Mouse (Mus musculus) stomach, embryonic 15.5 days (tissue): ENCODE results near the gene Crtc1. TPM values are rescaled to one million over a fixed set of nuclear protein-coding genes. Genes with fewer than 3 reads are reported as not detected.

Experiments used
- ATAC-seq: fragments of 200-750 bp; cut with Nextera tagmentation; 2 replicates; pipeline ENCODE4 v1.8.0; 2017; ENCODE audit warnings: low read depth, moderate number of reproducible peaks, moderate TSS enrichment; ENCODE audit not compliant: insufficient read depth, low FRiP score
- H3K27ac ChIP-seq: fragments of 300-500 bp; sonication (generic); 2 replicates; pipeline ENCODE4 v1.5.1; 2015; ENCODE audit warnings: mild to moderate bottlenecking, inconsistent platforms
- H3K27me3 ChIP-seq: fragments of 300-500 bp; sonication (generic); replicated peaks from 2 replicates; pipeline ENCODE4 v1.6.1; 2015; ENCODE audit warnings: inconsistent platforms
- H3K36me3 ChIP-seq: fragments of 300-500 bp; sonication (generic); 2 replicates; pipeline ENCODE4 v1.6.1; 2015; ENCODE audit warnings: inconsistent platforms
- H3K4me1 ChIP-seq: fragments of 300-500 bp; sonication (generic); 2 replicates; pipeline ENCODE4 v1.6.1; 2015; ENCODE audit warnings: inconsistent platforms
- H3K4me2 ChIP-seq: fragments of 300-500 bp; sonication (generic); 2 replicates; pipeline ENCODE4 v1.6.1; 2015; ENCODE audit warnings: mild to moderate bottlenecking, inconsistent platforms
- H3K4me3 ChIP-seq: fragments of 300-500 bp; sonication (generic); replicated peaks from 2 replicates; pipeline ENCODE4 v1.5.1; 2015; ENCODE audit warnings: inconsistent platforms
- H3K9ac ChIP-seq: fragments of 300-500 bp; sonication (generic); 2 replicates; pipeline ENCODE4 v1.6.1; 2015; ENCODE audit warnings: inconsistent platforms
- H3K9me3 ChIP-seq: fragments of 300-500 bp; sonication (generic); 2 replicates; pipeline ENCODE4 v1.6.1; 2016; ENCODE audit warnings: inconsistent platforms
- WGBS: fragments of 180-500 bp; shearing (Covaris S2); methylation state at CpG from one replicate; pipeline ENCODE4 v1.1.7; 2015; 5-methylcytosine and 5-hydroxymethylcytosine counted together
- polyA plus RNA-seq: library from polyadenylated mRNA; unstranded; fragments of >200 nt; fragmentation: Nextera tagmentation; extraction: Ambion mirVana; gene quantifications from 2 replicates; pipeline ENCODE4 v1.2.1, GENCODE M21; 2015

Gene Crtc1
- polyA plus RNA-seq, 1 experiment from 2014 or later, result 15.4 TPM

DNA sequence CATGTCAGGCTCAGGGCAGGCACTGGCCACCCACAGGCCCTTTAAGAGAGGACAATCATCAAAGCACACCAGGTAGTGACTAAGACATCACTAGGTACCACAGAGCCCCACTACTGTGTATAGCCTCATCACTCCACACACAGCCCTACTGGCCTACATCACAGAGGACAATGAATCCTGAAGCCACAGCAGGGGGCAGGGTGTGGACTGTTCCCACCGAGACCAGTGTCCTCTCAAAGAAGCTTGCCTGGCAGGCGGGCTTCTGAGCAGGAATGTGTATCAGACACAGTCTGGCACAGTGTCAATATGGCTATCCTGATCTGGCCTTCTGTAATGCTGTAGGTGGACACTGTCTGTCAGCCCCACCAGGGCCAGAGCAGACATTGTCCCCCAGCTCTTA lies 30.6 kb upstream of the Crtc1 start:
- Histone ChIP-seq H3K4me3 (no peak overlapping the region), H3K9me3 (no peaks in the 10 kb centered on the region), H3K36me3 (0 out of 2 replicates have a peak, but pooled peaks cover under 1% of the 10 kb centered on the region), H3K4me1 (peaks cover 16% of the 10 kb centered on the region), H3K27ac (no peak overlapping the region), H3K27me3 (no peaks in the 10 kb centered on the region), H3K4me2 (no peak overlapping the region), H3K9ac (no peak overlapping the region)
- WGBS, result 68% methylated on average over 2 of the region's 2 CpGs
- ATAC-seq, result no peak

- no peak overlapping the region for H3K9ac ChIP-seq
These were observed 30.0 kb upstream of the Crtc1 start for GRCm38 (mm10) chr8:70469295-70469916.

DNA sequence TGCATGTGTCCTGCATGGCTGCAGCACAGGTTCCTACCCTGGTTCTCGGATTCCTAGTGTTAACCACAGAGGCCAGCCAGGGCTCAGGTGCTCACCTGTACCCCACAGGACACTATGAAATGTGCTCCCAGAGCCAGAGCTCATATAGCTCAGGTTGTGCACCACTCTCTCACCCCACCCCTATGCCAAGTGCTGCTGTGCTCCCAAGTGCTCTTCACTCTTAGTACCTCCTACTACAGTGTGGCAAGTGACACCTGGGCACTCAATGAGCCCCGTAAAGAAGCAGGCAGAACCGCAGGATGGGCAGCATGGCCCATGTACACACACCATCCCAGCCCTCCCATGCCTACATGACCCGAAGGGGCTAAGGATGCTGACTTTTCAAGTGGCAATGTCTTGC lies 29.4 kb upstream of the Crtc1 start:
- ATAC-seq, result no peak
- no peaks in the 10 kb centered on the region for H3K9me3 ChIP-seq
- no peaks in the 10 kb centered on the region for H3K27me3 ChIP-seq
- no peak overlapping the region for H3K4me2 ChIP-seq
- H3K9ac ChIP-seq, result no peak overlapping the region
- no peak overlapping the region for H3K27ac ChIP-seq
- H3K4me1 ChIP-seq, result peaks cover 16% of the 10 kb centered on the region
- H3K4me3 ChIP-seq, result no peak overlapping the region
- H3K36me3 ChIP-seq, result no peaks in the 10 kb centered on the region
- WGBS, result 91% methylated on average over 4 of the region's 4 CpGs

More at GRCm38 (mm10) chr8:70469295-70469916, 30.0 kb upstream of the Crtc1 start:
- Histone ChIP-seq H3K27ac (no peak overlapping the region), H3K4me3 (no peak overlapping the region), H3K9me3 (no peaks in the 10 kb centered on the region), H3K36me3 (no peaks in the 10 kb centered on the region), H3K27me3 (no peaks in the 10 kb centered on the region), H3K4me1 (peaks cover 16% of the 10 kb centered on the region), H3K4me2 (no peak overlapping the region)
- 49% methylated on average over 10 of the region's 10 CpGs for WGBS
- no peak; the same call in 1 of the 2 replicates for ATAC-seq

DNA sequence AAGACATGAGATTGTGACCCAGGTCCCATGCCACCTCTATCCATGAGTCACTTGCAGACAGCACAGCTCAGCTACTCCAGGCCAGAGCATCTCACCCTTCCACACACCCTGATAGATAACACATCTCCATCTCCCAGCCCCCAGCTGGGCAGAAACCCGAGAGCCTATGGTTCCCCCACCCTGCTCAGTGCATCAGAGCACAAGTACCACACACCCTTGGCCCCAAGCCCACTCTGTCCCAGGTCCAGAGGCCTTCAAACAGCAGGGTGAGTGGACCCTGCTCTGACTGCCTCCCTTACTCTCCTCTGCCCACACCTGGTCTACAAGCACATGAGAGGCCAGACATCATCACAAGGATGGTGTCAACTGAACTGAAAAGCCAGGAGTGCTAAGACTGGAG lies 28.5 kb upstream of the Crtc1 start:
- H3K4me1 ChIP-seq, result peaks cover 16% of the 10 kb centered on the region
- no peaks in the 10 kb centered on the region for H3K9me3 ChIP-seq
- H3K9ac ChIP-seq, result no peak overlapping the region
- 65% methylated on average over 1 of the region's 1 CpGs for WGBS
- H3K27me3 ChIP-seq, result no peaks in the 10 kb centered on the region
- H3K4me3 ChIP-seq, result no peak overlapping the region
- H3K36me3 ChIP-seq, result no peaks in the 10 kb centered on the region
- no peak overlapping the region for H3K27ac ChIP-seq
- ATAC-seq, result no peak
- no peak overlapping the region for H3K4me2 ChIP-seq

GRCm38 (mm10) chr8:70467229-70467725 lies 27.9 kb upstream of the Crtc1 start:
- Histone ChIP-seq H3K27me3 (no peaks in the 10 kb centered on the region), H3K36me3 (no peaks in the 10 kb centered on the region), H3K4me1 (peaks cover 16% of the 10 kb centered on the region), H3K27ac (no peak overlapping the region), H3K4me2 (no peak overlapping the region), H3K9me3 (no peaks in the 10 kb centered on the region), H3K4me3 (no peak overlapping the region), H3K9ac (no peak overlapping the region)
- WGBS, result 71% methylated on average over 5 of the region's 5 CpGs
- ATAC-seq, result no peak

- 64% methylated on average over 11 of the region's 11 CpGs for WGBS
- H3K9me3 ChIP-seq, result no peaks in the 10 kb centered on the region
- no peaks in the 10 kb centered on the region for H3K27me3 ChIP-seq
- no peaks in the 10 kb centered on the region for H3K36me3 ChIP-seq
- H3K4me1 ChIP-seq, result peaks cover 16% of the 10 kb centered on the region
- no peak overlapping the region for H3K4me3 ChIP-seq
- no peak overlapping the region for H3K4me2 ChIP-seq
- H3K27ac ChIP-seq, result no peak overlapping the region
- H3K9ac ChIP-seq, result no peak overlapping the region
- ATAC-seq, result no peak
These were observed 27.4 kb upstream of the Crtc1 start for GRCm38 (mm10) chr8:70466771-70467170.

DNA sequence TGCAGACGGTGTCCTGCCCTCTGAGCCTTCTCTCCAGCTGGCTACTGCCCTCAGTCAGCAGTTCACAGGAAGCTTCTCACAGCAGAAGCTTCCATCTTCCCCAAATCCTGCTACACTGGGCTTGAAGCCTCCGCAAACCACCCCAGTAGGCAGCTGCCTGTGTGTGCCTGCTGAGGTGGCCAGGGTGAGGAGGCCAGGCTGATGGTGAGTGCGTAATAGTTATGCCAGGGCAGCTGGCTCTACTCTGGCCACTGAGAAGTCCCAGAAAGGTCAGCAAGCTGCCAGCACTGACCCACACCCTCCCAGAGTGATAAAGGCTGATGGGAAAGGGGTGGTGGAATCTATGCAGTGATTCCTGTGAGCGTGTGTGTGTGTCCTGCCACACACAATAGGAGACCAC lies 26.9 kb upstream of the Crtc1 start:
- H3K9me3 ChIP-seq, result no peaks in the 10 kb centered on the region
- 76% methylated on average over 4 of the region's 4 CpGs for WGBS
- H3K4me1 ChIP-seq, result peaks cover 16% of the 10 kb centered on the region
- no peak overlapping the region for H3K27ac ChIP-seq
- no peaks in the 10 kb centered on the region for H3K27me3 ChIP-seq
- H3K9ac ChIP-seq, result no peak overlapping the region
- no peaks in the 10 kb centered on the region for H3K36me3 ChIP-seq
- H3K4me2 ChIP-seq, result no peak overlapping the region
- ATAC-seq, result no peak
- H3K4me3 ChIP-seq, result no peak overlapping the region

DNA sequence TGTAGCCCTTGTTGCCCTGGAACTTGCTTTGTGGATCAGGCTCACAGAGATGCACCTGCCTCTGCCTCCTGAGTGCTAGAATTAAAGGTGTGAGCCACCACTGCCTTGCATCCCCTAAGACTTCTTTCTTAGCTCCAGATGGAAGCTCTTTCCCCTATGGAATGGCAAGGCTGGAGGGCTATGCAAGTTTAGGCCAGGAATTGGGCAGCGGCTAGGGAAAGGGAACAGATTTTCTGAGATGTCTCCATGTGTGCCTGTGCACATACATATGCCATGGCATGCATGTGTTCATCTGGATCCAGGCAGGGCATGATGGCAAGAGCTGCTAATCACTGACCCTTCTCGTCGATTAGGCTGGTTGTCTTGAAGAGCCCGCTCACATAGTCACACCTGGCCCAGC lies 26.3 kb upstream of the Crtc1 start:
- H3K36me3 ChIP-seq, result no peaks in the 10 kb centered on the region
- H3K9me3 ChIP-seq, result no peaks in the 10 kb centered on the region
- ATAC-seq, result no peak
- H3K27ac ChIP-seq, result no peak overlapping the region
- no peak overlapping the region for H3K4me2 ChIP-seq
- peaks cover 16% of the 10 kb centered on the region for H3K4me1 ChIP-seq
- H3K9ac ChIP-seq, result no peak overlapping the region
- H3K4me3 ChIP-seq, result no peak overlapping the region
- 95% methylated on average over 4 of the region's 4 CpGs for WGBS
- H3K27me3 ChIP-seq, result no peaks in the 10 kb centered on the region

DNA sequence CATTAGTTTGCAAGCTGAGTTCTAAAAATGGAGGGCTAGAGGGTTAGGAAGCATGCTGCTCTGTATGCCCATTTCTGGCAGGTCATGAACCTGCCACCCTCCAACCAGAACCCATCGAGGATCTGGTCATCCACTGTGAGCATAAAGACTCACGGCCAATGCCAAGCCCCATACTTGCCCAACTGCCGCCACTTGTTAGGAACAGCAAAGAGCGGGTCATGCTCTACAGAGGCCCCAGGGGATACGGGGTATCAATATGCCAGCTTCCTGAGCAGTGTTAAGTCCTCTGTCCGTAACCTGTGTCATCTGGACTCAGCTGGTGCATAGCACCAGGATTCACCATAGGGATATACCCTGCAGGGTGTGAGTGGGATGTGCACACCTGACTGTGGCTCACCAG lies 24.8 kb upstream of the Crtc1 start:
- Histone ChIP-seq H3K4me3 (no peak overlapping the region), H3K4me2 (no peak overlapping the region), H3K36me3 (no peaks in the 10 kb centered on the region), H3K27me3 (no peaks in the 10 kb centered on the region), H3K9me3 (no peaks in the 10 kb centered on the region), H3K27ac (no peak overlapping the region), H3K9ac (no peak overlapping the region), H3K4me1 (peaks cover 12% of the 10 kb centered on the region; the same call in 1 of the 2 replicates)
- ATAC-seq, result no peak
- 92% methylated on average over 6 of the region's 6 CpGs for WGBS

- WGBS, result 82% methylated on average over 4 of the region's 4 CpGs
- Histone ChIP-seq H3K4me3 (no peak overlapping the region), H3K9ac (no peak overlapping the region), H3K27me3 (no peaks in the 10 kb centered on the region), H3K4me2 (no peak overlapping the region), H3K36me3 (no peaks in the 10 kb centered on the region), H3K27ac (no peak overlapping the region), H3K9me3 (no peaks in the 10 kb centered on the region), H3K4me1 (peaks cover 9% of the 10 kb centered on the region; the same call in 1 of the 2 replicates)
- ATAC-seq, result no peak
These were observed 23.9 kb upstream of the Crtc1 start for GRCm38 (mm10) chr8:70463306-70463705.

GRCm38 (mm10) chr8:70462516-70462813 lies 23.1 kb upstream of the Crtc1 start:
- no peak overlapping the region for H3K27ac ChIP-seq
- H3K4me1 ChIP-seq, result peaks cover 9% of the 10 kb centered on the region; the same call in 1 of the 2 replicates
- ATAC-seq, result no peak
- no peaks in the 10 kb centered on the region for H3K9me3 ChIP-seq
- WGBS, result 89% methylated on average over 8 of the region's 8 CpGs
- no peak overlapping the region for H3K4me3 ChIP-seq
- H3K36me3 ChIP-seq, result no peaks in the 10 kb centered on the region
- no peak overlapping the region for H3K9ac ChIP-seq
- no peak overlapping the region for H3K4me2 ChIP-seq
- no peaks in the 10 kb centered on the region for H3K27me3 ChIP-seq

DNA sequence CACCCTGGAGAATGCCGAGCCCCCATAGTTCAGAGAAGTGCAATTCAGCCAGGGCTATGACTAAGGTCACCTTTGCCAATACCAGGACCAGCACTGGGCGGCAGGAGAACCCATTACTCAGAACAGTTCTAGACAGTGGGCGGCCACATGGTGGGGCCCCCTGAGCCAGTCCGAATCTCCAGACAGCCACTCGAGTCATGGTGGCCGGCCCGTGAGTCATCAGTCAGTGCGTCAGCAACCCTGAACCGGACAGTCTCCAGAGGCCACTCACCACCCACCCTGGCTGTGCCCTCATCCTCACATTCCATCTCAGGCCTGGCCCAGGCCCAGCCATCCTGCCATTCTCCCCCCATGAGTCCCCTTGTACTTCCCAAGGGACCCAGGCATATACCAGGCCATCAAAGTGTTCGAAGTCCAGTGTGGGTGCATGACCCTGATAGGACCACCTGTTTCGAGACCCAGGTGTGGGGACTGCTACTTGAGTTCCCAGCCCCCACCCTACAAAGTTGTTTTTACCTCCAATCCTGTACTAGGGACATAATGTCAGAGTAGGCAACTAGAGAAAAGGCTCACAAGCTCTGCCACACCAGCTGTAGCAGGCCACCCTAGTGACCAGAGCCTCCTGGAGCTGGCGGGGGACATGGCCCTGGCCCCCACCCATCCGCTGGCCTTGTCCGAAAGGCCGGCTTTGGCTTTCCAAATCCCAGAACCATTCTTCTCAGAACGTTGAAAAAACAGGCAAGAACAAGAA lies 22.6 kb upstream of the Crtc1 start:
- H3K27me3 ChIP-seq, result no peaks in the 10 kb centered on the region
- no peak overlapping the region for H3K27ac ChIP-seq
- H3K9me3 ChIP-seq, result no peaks in the 10 kb centered on the region
- no peak overlapping the region for H3K4me3 ChIP-seq
- no peak overlapping the region for H3K9ac ChIP-seq
- no peak for ATAC-seq
- no peak overlapping the region for H3K4me2 ChIP-seq
- H3K36me3 ChIP-seq, result no peaks in the 10 kb centered on the region
- 80% methylated on average over 16 of the region's 16 CpGs for WGBS
- peaks cover 4% of the 10 kb centered on the region; the same call in 1 of the 2 replicates for H3K4me1 ChIP-seq
